Comparison of ENCODE assay signal across 11 mouse cellular contexts in genomic region chr3:148759500-148759899, GRCm38 (mm10).
DNase-seq lines count a peak whose midpoint lies in the region.
"Had no signal": no experiment of that assay in that cellular context is flagged by ENCODE, and none has a peak within 500 bp of the region (broad histone marks: within the 10 kb centered on the region; RNA-seq: fewer than 3 reads in every experiment).

No protein-coding gene starts in this region.

- DNase-seq in 3134 (ENCODE audit: extremely low read depth, insufficient read length, low spot score) (peak; percentile 19), 3T3-L1 (ENCODE audit: low read depth, low spot score) (peak; percentile 59)
- peak; percentile 10 for DNase-seq in adrenal gland, adult 8-10 months
- peak; percentile 48 to 59 for DNase-seq in adrenal gland, postnatal 36 days
- DNase-seq in spleen, postnatal 36 days (ENCODE audit: low spot score in 2 of 2): no peak
- DNase-seq in heart, adult 8-10 months (ENCODE audit: low spot score): no peak
- DNase-seq: cerebellum, adult 2 months; cerebellum, postnatal 10 days; forebrain, postnatal 0 days; gastrocnemius, postnatal 14 days; heart, adult 2 months had no signal

Comparison
In these comparisons a context has a peak if more than half of its experiments do, and no peak if none do; other contexts are left out.
1. DNase-seq: peak in 3134 (single experiment), 3T3-L1 (single experiment), adrenal gland, adult 8-10 months (single experiment) and adrenal gland, postnatal 36 days (2 of 2); none in spleen, postnatal 36 days (0 of 2) and heart, adult 8-10 months (single experiment).